Mouse (Mus musculus): ENCODE measurements around the gene Rin3.

GRCm38 (mm10) chr12:102296361-102296760 is 13.5 kb downstream of the Rin3 start:
- TF ChIP-seq ZC3H11A (IDR thresholded peaks at IDR 0.05; ENCODE audit: borderline replicate concordance, low read depth, low read length) (no peak), ZNF384 (IDR thresholded peaks at IDR 0.05; ENCODE audit: low read depth, low read length) (no peak), CHD2 (IDR thresholded peaks at IDR 0.05; ENCODE audit: low read depth, low read length) (no peak), MAFK (IDR thresholded peaks at IDR 0.05; ENCODE audit: insufficient read depth, low read depth, low read length) (no peak), HCFC1 (IDR thresholded peaks at IDR 0.05; ENCODE audit: borderline replicate concordance, insufficient read depth, low read length) (no peak)
